Mouse (Mus musculus) embryonic fibroblast, embryonic 13.5 days (primary cell): ENCODE data around the gene Zbtb49.

Experiments used
- CTCF ChIP-seq: IDR thresholded peaks from 2 replicates; pipeline ENCODE4 v1.5.1; 2011; ENCODE audit warnings: mild to moderate bottlenecking, control low read depth, low read length, moderate library complexity, borderline replicate concordance; ENCODE audit not compliant: insufficient read depth
- POLR2A ChIP-seq: IDR thresholded peaks from 2 replicates; pipeline ENCODE4 v1.6.1; 2011; ENCODE audit warnings: low read depth, mild to moderate bottlenecking, control low read depth, low read length, moderate library complexity

GRCm38 (mm10) chr5:38152201-38153108 lies 67.8 kb downstream of the Zbtb49 start:
- TF ChIP-seq CTCF: no peak
- TF ChIP-seq POLR2A: no peak
